Mouse (Mus musculus) kidney, postnatal 0 days (tissue): ENCODE measurements around the gene Id3. TPM values are rescaled to one million over a fixed set of nuclear protein-coding genes. Genes with fewer than 3 reads are reported as not detected.

Source experiments
- ATAC-seq: fragments of 200-750 bp; cut with Nextera tagmentation; replicated peaks from 2 replicates; pipeline ENCODE4 v1.8.0; 2017; ENCODE audit warnings: low read depth, moderate number of reproducible peaks, moderate TSS enrichment, moderate library complexity; ENCODE audit not compliant: low FRiP score
- DNase-seq: peaks from one replicate; pipeline ENCODE4 v3.0.0-alpha.2; 2016; ENCODE audit warnings: low spot score
- H3K27ac ChIP-seq: fragments of 300-500 bp; sonication (generic); 2 replicates; pipeline ENCODE4 v1.5.1; 2014; ENCODE audit warnings: mild to moderate bottlenecking
- H3K27me3 ChIP-seq: fragments of 300-500 bp; sonication (generic); 2 replicates; pipeline ENCODE4 v1.6.1; 2014; ENCODE audit warnings: low read length, mixed read lengths; ENCODE audit not compliant: insufficient read depth
- H3K36me3 ChIP-seq: fragments of 300-500 bp; sonication (generic); 2 replicates; pipeline ENCODE4 v1.6.1; 2014; ENCODE audit warnings: low read length, mixed read lengths; ENCODE audit not compliant: insufficient read depth
- H3K4me1 ChIP-seq: fragments of 300-500 bp; sonication (generic); replicated peaks from 2 replicates; pipeline ENCODE4 v1.6.1; 2014; ENCODE audit warnings: antibody characterized with exemption, low read length, mixed read lengths; ENCODE audit not compliant: insufficient read depth
- H3K4me2 ChIP-seq: fragments of 300-500 bp; sonication (generic); 2 replicates; pipeline ENCODE4 v1.6.1; 2014; ENCODE audit warnings: mild to moderate bottlenecking, low read length, moderate library complexity, mixed read lengths
- H3K4me3 ChIP-seq: fragments of 300-500 bp; sonication (generic); replicated peaks from 2 replicates; pipeline ENCODE4 v1.5.1; 2014; ENCODE audit warnings: low read depth, low read length
- H3K9ac ChIP-seq: fragments of 300-500 bp; sonication (generic); 2 replicates; pipeline ENCODE4 v1.6.1; 2014; ENCODE audit warnings: low read depth, low read length
- H3K9me3 ChIP-seq: fragments of 300-500 bp; sonication (generic); replicated peaks from 2 replicates; pipeline ENCODE4 v1.6.1; 2016; ENCODE audit warnings: low read length, inconsistent platforms, mixed read lengths
- CTCF ChIP-seq: IDR thresholded peaks from 2 replicates; pipeline ENCODE4 v1.5.1; 2016; ENCODE audit warnings: antibody characterized with exemption, low read depth, mild to moderate bottlenecking, moderate library complexity
- WGBS: fragments of 180-500 bp; shearing (Covaris S2); extraction: QIAGEN DNeasy Blood & Tissue Kit; methylation state at CpG from one replicate; pipeline ENCODE4 v1.1.7; 2014; 5-methylcytosine and 5-hydroxymethylcytosine counted together
- polyA plus RNA-seq: library from polyadenylated mRNA; unstranded; fragments of >200 nt; fragmentation: Nextera tagmentation; extraction: Ambion mirVana; gene quantifications from 2 replicates; pipeline ENCODE4 v1.2.1, GENCODE M21; 2015

Gene Id3
- polyA plus RNA-seq, 1 experiment from 2014 or later, result 829 TPM

DNA sequence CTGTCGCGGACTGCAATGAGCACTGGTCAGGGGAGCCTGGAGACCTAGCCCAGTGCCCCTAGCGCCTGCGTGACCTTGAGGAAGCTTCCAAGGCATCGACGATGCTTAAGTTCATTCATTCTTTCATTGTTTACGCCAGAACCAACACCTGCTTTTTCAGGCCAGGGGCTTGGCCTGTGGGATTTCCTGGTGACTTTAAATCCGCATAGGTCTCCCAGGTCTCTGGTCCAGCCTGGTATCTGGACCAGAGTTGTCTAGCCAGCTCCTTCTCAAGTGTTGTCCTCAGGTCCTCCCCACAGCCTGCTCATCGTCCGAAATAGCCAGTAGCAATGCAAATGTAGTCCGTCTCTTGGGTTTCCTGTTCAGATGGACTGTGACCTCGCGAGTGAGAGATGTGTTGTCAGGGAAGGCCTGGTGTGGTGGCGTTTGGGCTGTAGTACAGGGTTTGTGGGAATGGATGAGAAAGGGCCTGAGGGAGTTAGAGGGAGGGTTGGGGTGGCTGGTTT, 30.0 kb downstream of the Id3 start:
- H3K4me2 ChIP-seq, result peak overlapping the region; percentile 96
- H3K27me3 ChIP-seq, result no peaks in the 10 kb centered on the region
- ATAC-seq, result 0 out of 2 replicates have a peak, but pooled peaks have one; percentile 22
- peak; percentile 48 for DNase-seq
- no peaks in the 10 kb centered on the region for H3K9me3 ChIP-seq
- TF ChIP-seq CTCF, result no peak
- H3K36me3 ChIP-seq, result no peaks in the 10 kb centered on the region
- peak overlapping the region; percentile 69 for H3K9ac ChIP-seq
- H3K4me3 ChIP-seq, result peak overlapping the region; percentile 71
- WGBS, result 3% methylated on average over 14 of the region's 14 CpGs
- no peak overlapping the region for H3K27ac ChIP-seq
- peaks cover 12% of the 10 kb centered on the region; the same call in 1 of the 2 replicates for H3K4me1 ChIP-seq

DNA sequence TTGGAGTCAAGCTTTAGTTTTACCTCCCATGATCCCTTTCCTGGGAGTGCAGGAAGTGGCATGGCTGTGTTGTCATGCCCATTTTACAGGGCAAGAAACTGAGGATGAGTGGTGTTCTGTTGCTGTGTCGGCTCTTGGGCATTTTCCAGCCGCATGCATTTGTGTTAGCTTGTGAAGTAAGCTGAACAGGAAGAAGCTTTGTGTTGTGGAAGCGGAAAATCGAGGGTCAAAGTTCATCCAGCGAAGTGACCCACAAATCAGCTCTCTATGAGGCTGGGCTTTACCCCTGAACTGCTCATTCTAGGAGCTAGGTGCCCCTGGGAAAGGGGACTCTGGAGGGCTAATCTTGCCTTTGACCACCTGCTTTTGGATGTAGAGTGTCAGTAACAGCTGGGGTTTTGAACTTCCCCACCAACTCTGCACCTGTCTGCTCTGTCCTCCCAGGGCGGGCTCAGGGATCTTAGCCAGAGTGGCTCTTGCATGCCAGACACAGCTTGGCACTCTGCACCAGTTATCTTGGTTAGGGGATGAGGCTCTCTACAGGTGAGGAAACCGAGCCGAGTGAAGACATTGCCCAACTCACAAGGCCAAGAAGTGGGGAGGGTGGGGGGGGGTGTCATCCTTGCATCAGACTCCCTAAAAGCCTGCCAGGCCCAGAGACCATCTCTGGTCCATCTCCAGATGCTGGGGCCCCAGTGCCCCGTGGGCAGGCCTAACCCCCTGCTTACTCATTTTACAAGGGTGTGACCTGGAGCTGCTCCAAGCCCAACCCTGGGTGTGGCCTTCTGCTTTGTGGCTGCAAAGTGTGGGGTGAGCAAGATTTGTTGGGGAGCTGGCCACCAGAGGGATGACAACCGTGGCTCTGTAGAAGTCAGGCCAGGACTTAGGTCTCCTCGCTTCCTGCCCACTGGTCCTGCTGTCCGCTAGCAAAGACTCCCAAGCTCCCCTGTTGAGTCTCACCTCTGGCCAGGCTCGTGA, 31.2 kb downstream of the Id3 start:
- TF ChIP-seq CTCF, result no peak
- 64% methylated on average over 13 of the region's 13 CpGs for WGBS
- DNase-seq, result no peak
- H3K4me2 ChIP-seq, result 0 out of 2 replicates have a peak overlapping the region, but pooled peaks have one; percentile 96
- no peak for ATAC-seq
- no peaks in the 10 kb centered on the region for H3K36me3 ChIP-seq
- no peak overlapping the region for H3K9ac ChIP-seq
- H3K27ac ChIP-seq, result no peak overlapping the region
- peaks cover 12% of the 10 kb centered on the region for H3K4me1 ChIP-seq
- H3K4me3 ChIP-seq, result no peak overlapping the region
- H3K27me3 ChIP-seq, result no peaks in the 10 kb centered on the region
- H3K9me3 ChIP-seq, result no peaks in the 10 kb centered on the region

DNA sequence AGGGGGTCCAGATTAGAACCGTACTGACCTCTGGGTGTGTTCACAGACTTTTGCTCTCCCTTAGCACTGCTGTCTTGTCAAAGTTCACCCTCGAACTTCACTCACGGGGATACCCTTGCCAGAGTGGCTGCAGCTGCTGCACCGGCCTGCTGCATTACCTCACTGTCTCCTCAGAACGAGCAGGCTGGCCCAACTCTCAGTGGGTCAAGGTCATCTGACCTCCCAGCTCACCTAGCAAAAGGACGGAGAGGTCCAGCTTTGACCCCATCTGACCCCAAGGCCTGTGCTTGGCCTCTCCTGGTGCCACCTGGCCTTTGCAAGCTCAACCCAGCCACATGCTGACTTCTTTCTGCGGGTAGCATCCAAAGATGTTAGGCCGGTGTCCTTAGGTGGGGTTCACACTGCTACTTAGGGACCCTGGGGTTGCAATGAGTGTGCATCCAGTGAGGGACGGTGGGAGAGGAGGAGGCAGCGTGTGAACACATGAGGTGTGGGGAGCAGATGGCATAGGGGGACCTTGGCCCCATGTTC, 32.8 kb downstream of the Id3 start:
- WGBS, result 74% methylated on average over 10 of the region's 10 CpGs
- peaks cover 12% of the 10 kb centered on the region for H3K4me1 ChIP-seq
- ATAC-seq (no peak), DNase-seq (no peak)
- H3K27me3 ChIP-seq, result no peaks in the 10 kb centered on the region
- no peak overlapping the region for H3K4me2 ChIP-seq
- no peaks in the 10 kb centered on the region for H3K36me3 ChIP-seq
- no peak overlapping the region for H3K27ac ChIP-seq
- no peaks in the 10 kb centered on the region for H3K9me3 ChIP-seq
- TF ChIP-seq CTCF, result no peak
- no peak overlapping the region for H3K9ac ChIP-seq
- no peak overlapping the region for H3K4me3 ChIP-seq

DNA sequence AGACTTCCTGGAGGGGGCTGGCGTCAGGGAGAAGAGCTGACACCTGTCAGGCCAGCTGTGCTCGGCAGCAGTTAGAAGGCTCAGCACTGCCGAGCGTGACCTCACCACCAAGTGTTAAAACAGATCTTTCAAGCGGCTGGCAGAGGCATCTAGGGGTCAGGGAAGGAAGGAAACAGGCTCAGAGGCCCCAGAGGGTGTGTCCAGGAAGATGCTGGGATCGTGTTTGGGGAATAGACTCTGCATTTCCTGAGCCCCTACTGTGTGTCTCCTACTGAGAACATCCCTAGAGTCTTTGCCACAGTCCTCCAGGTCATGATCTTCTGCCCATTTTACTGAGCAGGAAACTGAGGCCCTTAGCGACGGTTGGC, 33.9 kb downstream of the Id3 start:
- Histone ChIP-seq H3K9me3 (no peaks in the 10 kb centered on the region), H3K36me3 (no peaks in the 10 kb centered on the region), H3K27me3 (no peaks in the 10 kb centered on the region), H3K27ac (peak overlapping the region; percentile 62; the same call in 1 of the 2 replicates), H3K4me1 (peaks cover 12% of the 10 kb centered on the region), H3K4me3 (no peak overlapping the region), H3K4me2 (no peak overlapping the region), H3K9ac (no peak overlapping the region)
- peak; percentile 56 for DNase-seq
- TF ChIP-seq CTCF, result no peak
- WGBS, result 39% methylated on average over 8 of the region's 8 CpGs
- ATAC-seq, result no peak

DNA sequence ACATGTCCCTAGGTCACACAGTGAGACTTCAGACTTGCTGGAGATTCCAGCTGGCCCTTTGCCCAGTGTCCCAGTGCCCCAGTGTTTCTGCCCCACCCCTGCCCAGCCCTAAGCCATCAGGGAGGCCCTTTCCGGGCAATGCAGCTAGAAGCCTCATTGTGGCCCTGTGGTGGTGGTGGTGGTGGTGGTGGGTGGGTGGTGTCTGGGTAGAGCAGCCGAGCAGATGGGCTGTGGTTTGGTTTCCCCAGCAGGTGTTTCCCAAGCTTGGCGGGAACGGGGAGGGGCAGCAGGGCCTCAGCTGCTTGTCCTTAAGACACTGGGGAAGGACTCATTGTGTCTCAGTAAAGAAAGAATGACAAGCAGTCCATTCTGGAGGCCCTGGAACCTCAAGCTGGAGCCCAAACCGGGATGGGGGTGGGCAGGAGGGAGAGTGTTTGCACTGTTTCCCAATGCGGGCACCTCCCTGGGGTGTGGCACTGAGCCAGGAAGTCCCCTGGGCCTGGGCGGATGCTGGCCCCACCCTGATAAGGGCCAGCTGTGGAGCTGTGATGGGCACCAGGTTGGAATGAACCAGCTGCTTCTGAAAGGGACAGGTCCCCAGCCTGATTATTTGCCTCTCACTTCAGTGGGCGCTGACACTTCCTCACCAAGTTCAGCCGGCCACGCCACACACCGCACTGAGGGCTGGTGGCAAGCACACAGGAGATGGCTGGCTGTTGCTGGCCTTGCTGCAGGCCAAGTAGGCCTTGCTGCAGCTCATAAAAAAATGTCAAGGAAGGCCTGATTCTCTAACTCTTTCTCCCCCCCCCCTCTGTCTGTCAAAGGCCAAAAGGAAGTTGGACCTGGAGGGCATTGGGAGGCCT, 34.5 kb downstream of the Id3 start:
- peak; percentile 20 for DNase-seq
- peak overlapping the region; percentile 62; the same call in 1 of the 2 replicates for H3K27ac ChIP-seq
- no peak overlapping the region for H3K4me2 ChIP-seq
- H3K4me3 ChIP-seq, result no peak overlapping the region
- no peaks in the 10 kb centered on the region for H3K27me3 ChIP-seq
- 54% methylated on average over 11 of the region's 11 CpGs for WGBS
- no peaks in the 10 kb centered on the region for H3K9me3 ChIP-seq
- no peak for ATAC-seq
- peaks cover 9% of the 10 kb centered on the region for H3K4me1 ChIP-seq
- no peak for TF ChIP-seq CTCF
- H3K9ac ChIP-seq, result 0 out of 2 replicates have a peak overlapping the region, but pooled peaks have one; percentile 14
- H3K36me3 ChIP-seq, result no peaks in the 10 kb centered on the region
